Mouse (Mus musculus): ENCODE measurements around the gene Anp32a.

GRCm38 (mm10) chr9:62372556-62373221 lies 31.6 kb downstream of the Anp32a start:
- no peak for TF ChIP-seq CTCF (IDR thresholded peaks at IDR 0.05)
- no peak for TF ChIP-seq POLR2A (IDR thresholded peaks at IDR 0.05; ENCODE audit: insufficient read depth, low read depth, low read length)
- no peak for TF ChIP-seq EP300 (IDR thresholded peaks at IDR 0.05; ENCODE audit: insufficient read depth, low read depth, low read length)

All from heart, adult 2 months (tissue).